Mouse (Mus musculus) forebrain, embryonic 11.5 days (tissue): ENCODE results near the gene Chrna10. TPM values are rescaled to one million over a fixed set of nuclear protein-coding genes. Genes with fewer than 3 reads are reported as not detected.

Source experiments
- ATAC-seq: fragments of 200-750 bp; cut with Nextera tagmentation; replicated peaks from 2 replicates; pipeline ENCODE4 v1.8.0; 2017; ENCODE audit warnings: moderate TSS enrichment; ENCODE audit not compliant: low FRiP score
- DNase-seq: peaks from one replicate; pipeline ENCODE4 v3.0.0-alpha.2; 2017; ENCODE audit warnings: low spot score
- H3K27ac ChIP-seq: fragments of 300-500 bp; sonication (generic); 2 replicates; pipeline ENCODE4 v1.5.1; 2014; ENCODE audit warnings: low read depth, low read length
- H3K27me3 ChIP-seq: fragments of 300-500 bp; sonication (generic); 2 replicates; pipeline ENCODE4 v1.6.1; 2014; ENCODE audit warnings: mild to moderate bottlenecking, low read length, mixed read lengths; ENCODE audit not compliant: control insufficient read depth, insufficient read depth
- H3K36me3 ChIP-seq: fragments of 300-500 bp; sonication (generic); 2 replicates; pipeline ENCODE4 v1.6.1; 2014; ENCODE audit warnings: mild to moderate bottlenecking, low read length, moderate library complexity, mixed read lengths; ENCODE audit not compliant: control insufficient read depth, insufficient read depth
- H3K4me1 ChIP-seq: fragments of 300-500 bp; sonication (generic); replicated peaks from 2 replicates; pipeline ENCODE4 v1.6.1; 2014; ENCODE audit warnings: low read length, mixed read lengths; ENCODE audit not compliant: control insufficient read depth, insufficient read depth
- H3K4me2 ChIP-seq: fragments of 300-500 bp; sonication (generic); 2 replicates; pipeline ENCODE4 v1.6.1; 2014; ENCODE audit warnings: low read depth, mild to moderate bottlenecking, low read length, moderate library complexity, mixed read lengths; ENCODE audit not compliant: severe bottlenecking
- H3K4me3 ChIP-seq: fragments of 300-500 bp; sonication (generic); 2 replicates; pipeline ENCODE4 v1.5.1; 2014; ENCODE audit warnings: low read depth, low read length
- H3K9ac ChIP-seq: fragments of 300-500 bp; sonication (generic); 2 replicates; pipeline ENCODE4 v1.6.1; 2014; ENCODE audit warnings: low read length
- H3K9me3 ChIP-seq: fragments of 300-500 bp; sonication (generic); 2 replicates; pipeline ENCODE4 v1.6.1; 2016; ENCODE audit warnings: low read length, mixed read lengths; ENCODE audit not compliant: control insufficient read depth
- WGBS: fragments of 180-500 bp; shearing (Covaris S2); extraction: QIAGEN DNeasy Blood & Tissue Kit; methylation state at CpG from one replicate; pipeline ENCODE4 v1.1.7; 2014; 5-methylcytosine and 5-hydroxymethylcytosine counted together
- polyA plus RNA-seq: library from polyadenylated mRNA; unstranded; fragments of >200 nt; fragmentation: Nextera tagmentation; extraction: Ambion mirVana; gene quantifications from 2 replicates; pipeline ENCODE4 v1.2.1, GENCODE M21; 2014

The Chrna10 gene
- polyA plus RNA-seq, 1 experiment from 2014 or later, result not detected

GRCm38 (mm10) chr7:102066363-102066762, 50.3 kb downstream of the Chrna10 start:
- H3K4me1 ChIP-seq, result peaks cover 7% of the 10 kb centered on the region
- no peaks in the 10 kb centered on the region for H3K9me3 ChIP-seq
- 82% methylated on average over 6 of the region's 6 CpGs for WGBS
- H3K9ac ChIP-seq, result peak overlapping the region; percentile 80
- DNase-seq (no peak), ATAC-seq (no peak)
- no peak overlapping the region for H3K27ac ChIP-seq
- peak overlapping the region; percentile 78 for H3K4me3 ChIP-seq
- no peaks in the 10 kb centered on the region for H3K36me3 ChIP-seq
- no peaks in the 10 kb centered on the region for H3K27me3 ChIP-seq
- H3K4me2 ChIP-seq, result peak overlapping the region; percentile 63

- ATAC-seq (peak; percentile 99), DNase-seq (peak; percentile 96)
- H3K9ac ChIP-seq, result peak within 1 kb of the TSS; percentile 80
- H3K36me3 ChIP-seq, result no peaks in the 10 kb centered on the region; the same call in 1 of the 2 replicates
- H3K4me1 ChIP-seq, result peaks cover 7% of the 10 kb centered on the region
- peak within 1 kb of the TSS; percentile 63 for H3K4me2 ChIP-seq
- H3K27me3 ChIP-seq, result no peaks in the 10 kb centered on the region
- under 1% methylated on average over 56 of the region's 56 CpGs for WGBS
- peak within 1 kb of the TSS; percentile 78 for H3K4me3 ChIP-seq
- no peaks in the 10 kb centered on the region for H3K9me3 ChIP-seq
- peak within 1 kb of the TSS; percentile 55; the same call in 1 of the 2 replicates for H3K27ac ChIP-seq
Measured at GRCm38 (mm10) chr7:102065046-102065891, 51.4 kb downstream of the Chrna10 start, which contains the start of the genes Rnf121, Xndc1 and Xntrpc. Rnf121 (minus strand) TSS chr7:102065469. Xndc1 (plus strand) TSS chr7:102065511. Xntrpc (plus strand) TSS chr7:102065713.

- Histone ChIP-seq H3K4me1 (peaks cover 7% of the 10 kb centered on the region), H3K4me2 (peak overlapping the region; percentile 63), H3K36me3 (no peaks in the 10 kb centered on the region; the same call in 1 of the 2 replicates), H3K27me3 (no peaks in the 10 kb centered on the region), H3K9me3 (no peaks in the 10 kb centered on the region), H3K9ac (peak overlapping the region; percentile 80), H3K4me3 (peak overlapping the region; percentile 78), H3K27ac (peak overlapping the region; percentile 55; the same call in 1 of the 2 replicates)
- DNase-seq (no peak), ATAC-seq (peak; percentile 53)
- WGBS, result under 1% methylated on average over 9 of the region's 9 CpGs
Measured at GRCm38 (mm10) chr7:102064655-102065045, 52.0 kb downstream of the Chrna10 start.

GRCm38 (mm10) chr7:102063891-102064290, 52.7 kb downstream of the Chrna10 start:
- Histone ChIP-seq H3K4me3 (peak overlapping the region; percentile 78), H3K27me3 (no peaks in the 10 kb centered on the region), H3K9me3 (no peaks in the 10 kb centered on the region), H3K4me1 (peaks cover 7% of the 10 kb centered on the region), H3K9ac (no peak overlapping the region), H3K36me3 (no peaks in the 10 kb centered on the region; the same call in 1 of the 2 replicates), H3K4me2 (peak overlapping the region; percentile 63; the same call in 1 of the 2 replicates), H3K27ac (no peak overlapping the region)
- ATAC-seq (no peak), DNase-seq (no peak)
- WGBS, result 91% methylated on average over 9 of the region's 9 CpGs

GRCm38 (mm10) chr7:102062203-102062602, 54.4 kb downstream of the Chrna10 start:
- Histone ChIP-seq H3K27ac (no peak overlapping the region), H3K9ac (no peak overlapping the region), H3K4me2 (no peak overlapping the region), H3K4me3 (no peak overlapping the region), H3K4me1 (peaks cover 7% of the 10 kb centered on the region), H3K36me3 (no peaks in the 10 kb centered on the region; the same call in 1 of the 2 replicates), H3K27me3 (no peaks in the 10 kb centered on the region), H3K9me3 (no peaks in the 10 kb centered on the region)
- ATAC-seq (no peak), DNase-seq (no peak)
- 93% methylated on average over 1 of the region's 1 CpGs for WGBS

GRCm38 (mm10) chr7:102061353-102061752, 55.3 kb downstream of the Chrna10 start:
- DNase-seq (no peak), ATAC-seq (no peak)
- no peak overlapping the region for H3K4me2 ChIP-seq
- no peaks in the 10 kb centered on the region for H3K27me3 ChIP-seq
- H3K36me3 ChIP-seq, result no peaks in the 10 kb centered on the region; the same call in 1 of the 2 replicates
- WGBS, result 90% methylated on average over 3 of the region's 3 CpGs
- no peak overlapping the region for H3K4me3 ChIP-seq
- H3K9ac ChIP-seq, result no peak overlapping the region
- H3K9me3 ChIP-seq, result no peaks in the 10 kb centered on the region
- H3K4me1 ChIP-seq, result peaks cover 4% of the 10 kb centered on the region
- no peak overlapping the region for H3K27ac ChIP-seq

Other genes with a start within 250 kb of the Chrna10 start
- 10.5 and 11.4 TPM in 2 replicates for gene Folr1, start 246.0 kb downstream of the Chrna10 start, polyA plus RNA-seq
- 126 and 145 TPM in 2 replicates for gene Lamtor1, start 210.9 kb downstream of the Chrna10 start, polyA plus RNA-seq
- gene Tomt, start 210.5 kb downstream of the Chrna10 start, polyA plus RNA-seq, result 0.53 and 0.56 TPM in 2 replicates
- gene Lrrc51, start 182.9 kb downstream of the Chrna10 start, polyA plus RNA-seq, result 8.3 and 8.6 TPM in 2 replicates
- 112 and 114 TPM in 2 replicates for gene Numa1, start 182.7 kb downstream of the Chrna10 start, polyA plus RNA-seq
- 4.1 and 5.5 TPM in 2 replicates for gene Il18bp, start 98.1 kb downstream of the Chrna10 start, polyA plus RNA-seq
- gene Rnf121, start 51.4 kb downstream of the Chrna10 start, polyA plus RNA-seq, result 30.2 and 31.9 TPM in 2 replicates
- 36.9 and 38.8 TPM in 2 replicates for gene Xndc1, start 51.3 kb downstream of the Chrna10 start, polyA plus RNA-seq
- gene Xntrpc, start 51.1 kb downstream of the Chrna10 start, polyA plus RNA-seq, result 2.1 and 2.4 TPM in 2 replicates
- gene Trpc2, start 33.7 kb downstream of the Chrna10 start, polyA plus RNA-seq, result not detected in 2 replicates
- 0.52 and 0.89 TPM in 2 replicates for gene Art1, start 15.1 kb downstream of the Chrna10 start, polyA plus RNA-seq
- gene Art5, start 7.3 kb downstream of the Chrna10 start, polyA plus RNA-seq, result 0.72 and 1.5 TPM in 2 replicates
- 46.3 and 50.0 TPM in 2 replicates for gene Nup98, start 93.3 kb upstream of the Chrna10 start, polyA plus RNA-seq
- 54.5 and 58.8 TPM in 2 replicates for gene Pgap2, start 93.4 kb upstream of the Chrna10 start, polyA plus RNA-seq
- gene Rhog, start 139.2 kb upstream of the Chrna10 start, polyA plus RNA-seq, result 32.2 and 37.2 TPM in 2 replicates
- 12.3 and 14.3 TPM in 2 replicates for gene Stim1, start 151.0 kb upstream of the Chrna10 start, polyA plus RNA-seq